Mouse (Mus musculus) cerebellum, adult 2 months (tissue): ENCODE measurements around the gene Syk.

Experiments used
- CTCF ChIP-seq: fragments of 200-500 bp; IDR thresholded peaks from 2 replicates; pipeline ENCODE4 v1.5.1; 2011; ENCODE audit warnings: low read depth, mild to moderate bottlenecking, control low read depth, low read length, moderate library complexity, borderline replicate concordance; ENCODE audit not compliant: insufficient read depth
- POLR2A ChIP-seq: fragments of 200-500 bp; IDR thresholded peaks from 2 replicates; pipeline ENCODE4 v1.6.1; 2011; ENCODE audit warnings: low read length, control low read depth, borderline replicate concordance; ENCODE audit not compliant: insufficient read depth

DNA sequence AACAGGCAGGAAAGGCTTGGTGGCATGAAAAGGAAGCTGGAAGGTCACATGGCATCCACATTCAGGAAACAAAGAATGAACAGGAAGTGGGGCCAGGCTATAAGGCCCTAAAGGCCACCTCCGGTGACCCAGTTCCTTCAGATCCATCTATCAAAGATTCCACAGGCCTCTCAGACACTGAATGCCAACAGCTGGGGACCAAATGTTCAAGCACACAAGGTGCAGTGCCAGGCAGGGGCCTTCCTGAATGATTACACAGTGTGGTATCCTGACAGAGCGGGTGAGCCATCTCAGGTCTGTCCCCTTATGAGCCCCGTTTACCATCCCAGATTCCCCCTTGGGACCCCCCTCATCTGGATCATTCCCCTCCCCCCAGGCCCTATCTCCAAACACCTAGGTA is 63.6 kb downstream of the Syk start:
- TF ChIP-seq CTCF = no peak
- TF ChIP-seq POLR2A = no peak
